Mouse (Mus musculus) heart, postnatal 4 days (tissue): Measurements from ENCODE around the gene Bclaf3. TPM values are rescaled to one million over a fixed set of nuclear protein-coding genes. Genes with fewer than 3 reads are reported as not detected.
A peak's percentile ranks its signal among the peaks of the same experiment; 100 is the strongest.
"Not testable (repeated sequence)": the region's sequence is repeated elsewhere in the genome, so short reads cannot be mapped to it uniquely, and the experiment has no call there.

Experiments used
- DNase-seq: peaks from one replicate; pipeline ENCODE4 v3.0.0; 2021
- total RNA-seq, 2 experiments: library from RNA; stranded (reverse); gene quantifications; 2 replicates each; pipeline ENCODE4 v1.2.3; 2021

Bclaf3 gene
- 1 to 10 TPM; 7.8 to 8.3 TPM for total RNA-seq

DNA sequence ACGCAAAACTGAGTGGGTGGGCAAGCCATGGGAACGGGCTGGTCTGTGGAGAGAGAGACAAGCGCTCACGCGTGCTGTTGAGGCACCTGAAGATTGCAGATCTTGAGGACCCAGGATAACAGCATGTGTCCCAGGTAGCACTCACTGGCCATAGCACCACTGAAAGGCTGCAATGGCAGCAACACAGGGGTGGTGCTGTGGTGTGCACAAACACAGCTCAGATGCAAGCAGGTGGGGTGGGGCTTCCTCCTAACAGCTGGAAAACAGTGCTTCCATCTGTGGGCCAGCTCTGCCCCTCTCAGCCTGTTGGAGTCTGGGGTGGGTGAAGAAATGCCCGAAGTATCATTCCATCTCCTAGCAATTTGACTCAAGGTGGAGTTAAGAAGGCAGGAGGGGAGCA lies at the start of gene Bclaf3:
Bclaf3 (plus strand) TSS at position 301 of the 400 bp plus-strand sequence.
- no peak for DNase-seq

- not testable (repeated sequence) for DNase-seq
Measured at GRCm38 (mm10) chrX:159478243-159478940, 48.1 kb upstream of the Bclaf3 start.

- DNase-seq: no peak
Measured at GRCm38 (mm10) chrX:159484247-159484646, 42.2 kb upstream of the Bclaf3 start.

DNA sequence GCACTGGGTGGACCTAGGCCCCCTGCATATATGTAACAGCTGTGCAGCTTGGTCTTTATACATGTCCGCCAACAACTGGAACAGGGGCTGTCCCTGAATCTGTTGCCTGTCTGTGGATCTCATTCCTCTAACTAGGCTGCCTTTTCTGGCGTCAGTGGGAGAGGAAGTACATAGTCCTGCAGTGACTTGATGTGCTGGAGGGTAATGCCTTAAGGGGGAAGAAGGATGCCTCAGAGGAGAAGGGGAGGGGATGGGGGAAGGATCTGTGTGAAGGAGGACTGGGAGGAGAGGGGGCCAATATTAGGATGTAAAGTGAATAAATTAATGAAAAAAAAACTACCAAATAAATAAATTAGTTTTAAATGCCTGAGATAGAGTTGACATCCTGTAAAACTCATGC lies 23.3 kb upstream of the Bclaf3 start:
- no peak for DNase-seq

GRCm38 (mm10) chrX:159508331-159509036 lies 18.0 kb upstream of the Bclaf3 start:
- no peak for DNase-seq

GRCm38 (mm10) chrX:159509042-159509441 lies 17.4 kb upstream of the Bclaf3 start:
- DNase-seq: no peak

DNA sequence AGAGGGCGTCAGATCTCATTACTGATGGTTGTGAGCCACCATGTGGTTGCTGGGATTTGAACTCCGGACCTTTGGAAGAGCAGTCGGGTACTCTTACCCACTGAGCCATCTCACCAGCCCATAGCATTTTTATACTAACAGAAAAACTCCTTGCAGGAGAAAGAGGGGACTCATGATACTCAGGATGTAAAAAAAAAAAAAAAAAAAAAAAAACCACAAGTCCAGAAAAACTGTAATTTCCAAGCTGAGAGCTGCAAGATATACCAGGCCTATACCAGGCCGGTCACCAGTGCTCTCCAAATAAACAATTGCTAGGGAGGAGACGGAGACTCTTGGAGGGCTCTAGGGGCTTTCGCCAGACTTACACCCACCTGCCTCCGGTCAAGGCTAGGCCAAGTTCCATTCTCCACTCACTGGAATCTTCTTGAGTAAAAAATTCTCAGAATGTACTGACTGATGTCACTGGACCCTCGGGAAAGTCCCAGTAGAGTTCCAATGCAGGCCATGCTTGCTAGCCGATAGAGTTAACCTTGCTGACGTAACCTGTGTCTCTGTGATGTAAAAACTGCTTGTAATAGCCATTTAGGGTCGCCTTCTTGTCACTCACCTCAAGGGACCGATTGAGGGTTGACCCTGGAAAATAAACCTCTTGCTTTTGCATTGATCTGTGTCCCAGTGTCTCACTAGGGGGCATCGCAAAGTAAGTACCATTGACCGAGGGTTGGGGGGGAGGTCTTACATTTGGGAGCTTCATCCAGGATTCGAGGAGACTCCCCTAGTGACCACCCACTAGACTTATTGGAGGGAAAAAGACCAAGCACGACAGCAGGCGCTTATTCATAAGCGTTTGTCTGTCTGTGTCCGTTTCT lies 16.4 kb upstream of the Bclaf3 start:
- DNase-seq: no peak

- DNase-seq: no peak
Measured at GRCm38 (mm10) chrX:159510716-159511051, 15.8 kb upstream of the Bclaf3 start.

- no peak for DNase-seq
Measured at GRCm38 (mm10) chrX:159515599-159515998, 10.9 kb upstream of the Bclaf3 start.

- DNase-seq: no peak
Measured at GRCm38 (mm10) chrX:159521780-159522179, 4.7 kb upstream of the Bclaf3 start.

DNA sequence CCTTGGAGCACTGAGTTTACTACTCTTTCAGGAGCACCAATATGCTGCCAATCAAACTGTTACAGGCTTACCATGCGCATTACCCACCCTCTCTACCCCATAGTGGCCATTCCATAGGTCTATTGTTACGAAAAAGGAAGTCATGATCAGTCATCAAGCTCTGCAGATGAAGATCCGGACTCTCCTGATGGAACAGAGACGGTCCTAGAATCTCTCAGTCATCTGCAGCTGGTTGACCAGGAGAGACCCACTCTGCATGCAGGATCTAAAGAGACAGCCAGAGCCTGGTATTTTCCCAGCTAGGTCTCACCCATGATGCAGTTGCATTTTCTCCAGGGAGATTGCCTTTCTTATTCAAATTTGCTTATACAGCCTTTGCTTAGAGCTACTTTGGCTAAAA lies 3.8 kb upstream of the Bclaf3 start:
- DNase-seq: no peak

- peak; percentile 97 for DNase-seq
Measured at GRCm38 (mm10) chrX:159532427-159532810, 5.9 kb downstream of the Bclaf3 start.

- no peak for DNase-seq
Measured at GRCm38 (mm10) chrX:159532811-159533462, 6.4 kb downstream of the Bclaf3 start.

DNA sequence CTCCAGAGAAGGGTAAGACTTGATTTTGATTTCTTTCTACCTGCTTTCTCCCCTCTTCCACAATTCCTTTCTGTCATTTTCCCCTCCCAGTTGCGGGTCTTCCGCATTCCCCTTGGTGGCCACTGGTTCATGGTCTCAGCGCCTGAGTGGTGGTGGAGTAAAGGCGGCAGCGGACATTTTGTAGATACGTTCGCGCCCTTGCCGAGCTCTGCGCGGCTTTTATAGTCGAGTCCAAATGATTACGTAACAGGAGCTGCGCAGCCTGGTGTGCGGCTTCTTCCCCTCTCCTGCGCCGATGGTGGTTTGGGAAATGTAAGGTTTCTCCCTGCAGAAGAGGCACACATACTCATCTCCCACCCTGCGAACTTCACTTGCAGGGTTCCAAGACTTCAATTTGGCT lies 15.4 kb downstream of the Bclaf3 start:
- no peak for DNase-seq

DNA sequence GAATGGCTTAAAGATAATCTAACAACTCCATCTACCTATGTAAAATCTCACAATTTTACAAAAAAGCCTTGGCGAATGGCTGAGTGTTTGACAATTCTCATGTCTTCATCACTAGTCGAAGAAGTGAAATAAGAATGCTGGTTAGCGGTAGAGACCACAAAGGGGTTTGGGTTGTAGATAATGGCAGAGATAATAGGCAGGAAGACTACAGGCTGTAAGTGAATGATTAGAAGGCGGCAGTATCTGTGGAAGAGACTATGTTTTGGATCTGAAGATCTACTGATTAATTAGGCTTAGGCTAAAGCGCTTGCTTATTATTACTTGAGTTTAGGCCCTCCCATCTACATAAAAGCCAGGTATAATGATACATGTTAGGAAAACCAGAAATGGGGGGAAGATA lies 20.6 kb downstream of the Bclaf3 start:
- DNase-seq: no peak

DNA sequence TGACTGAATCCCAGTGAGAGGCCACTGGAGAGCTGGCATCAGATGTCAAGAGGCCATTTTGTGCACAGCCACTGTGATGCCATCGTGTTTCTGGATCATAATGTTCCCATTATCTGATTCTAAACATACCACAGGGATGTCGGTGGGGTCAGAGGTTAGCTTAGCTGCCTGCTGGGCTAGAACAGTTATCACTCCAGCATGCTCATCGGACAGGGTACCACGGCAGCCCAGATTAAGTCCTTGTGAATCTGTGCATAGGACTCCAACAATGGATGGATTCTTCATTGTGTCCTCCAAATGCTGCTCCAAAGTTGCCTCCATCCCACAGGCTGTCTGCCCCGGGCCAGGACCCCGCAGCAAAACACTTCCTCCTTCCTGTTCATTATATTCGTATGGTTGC lies 58.2 kb downstream of the Bclaf3 start:
- not testable (repeated sequence) for DNase-seq

DNA sequence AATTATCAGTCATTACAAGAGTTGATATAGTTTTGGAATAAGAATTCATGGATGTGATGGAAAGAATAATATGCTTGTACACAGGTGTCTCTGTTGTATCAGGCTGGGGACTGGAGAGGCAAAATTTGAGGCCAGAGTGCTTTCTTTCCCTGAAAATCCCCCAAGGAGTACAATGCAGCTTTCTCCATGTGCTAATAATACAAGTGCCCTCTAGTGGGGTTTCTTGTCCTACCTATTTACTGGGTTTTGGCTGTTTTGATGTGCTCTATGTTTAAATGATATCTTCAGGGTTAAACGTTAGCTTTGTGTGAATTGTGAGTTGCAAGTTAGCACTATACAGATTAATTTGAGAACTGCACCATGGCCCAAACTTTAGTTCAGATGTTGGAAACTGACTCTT lies 65.1 kb downstream of the Bclaf3 start:
- no peak for DNase-seq

DNA sequence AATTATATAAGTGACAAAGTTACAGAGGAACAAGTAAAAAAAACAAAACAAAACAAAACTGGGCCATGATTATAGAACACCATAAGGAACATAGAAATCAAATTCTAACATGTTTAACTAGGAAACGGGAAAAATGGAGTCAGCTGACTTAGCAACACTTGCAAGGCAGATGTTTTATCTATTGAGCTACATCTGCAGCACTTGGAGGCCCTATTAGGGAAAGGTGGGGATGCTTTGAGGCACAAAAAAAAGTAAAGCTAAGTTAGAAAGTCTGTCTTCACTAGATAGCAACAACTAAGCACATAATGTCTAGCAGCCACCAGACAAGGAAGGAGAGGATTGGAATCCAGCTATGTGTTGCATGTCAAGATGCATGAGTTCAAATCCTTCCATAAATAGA lies 71.0 kb downstream of the Bclaf3 start:
- no peak for DNase-seq

DNA sequence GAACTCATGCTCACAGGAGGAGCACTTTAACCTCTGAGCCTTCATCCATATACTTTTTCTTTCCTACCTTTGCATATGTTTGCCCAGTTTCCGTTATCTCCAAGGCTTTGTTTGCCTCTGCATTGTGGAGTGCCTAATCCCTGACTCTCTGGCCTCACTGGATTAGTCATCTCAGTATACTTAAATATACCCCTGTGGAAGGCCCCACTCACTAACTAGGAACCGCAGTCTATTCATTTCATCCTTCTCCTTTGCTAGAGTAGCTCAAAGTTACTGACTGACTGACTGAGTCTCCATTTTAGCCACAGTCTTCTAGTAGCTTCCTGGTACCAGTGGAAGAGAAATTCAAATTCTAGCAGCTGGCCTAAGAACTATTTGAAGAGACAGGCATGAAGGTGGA lies 78.3 kb downstream of the Bclaf3 start:
- no peak for DNase-seq

- peak; percentile 28 for DNase-seq
Measured at GRCm38 (mm10) chrX:159606936-159607335, 80.4 kb downstream of the Bclaf3 start.

DNA sequence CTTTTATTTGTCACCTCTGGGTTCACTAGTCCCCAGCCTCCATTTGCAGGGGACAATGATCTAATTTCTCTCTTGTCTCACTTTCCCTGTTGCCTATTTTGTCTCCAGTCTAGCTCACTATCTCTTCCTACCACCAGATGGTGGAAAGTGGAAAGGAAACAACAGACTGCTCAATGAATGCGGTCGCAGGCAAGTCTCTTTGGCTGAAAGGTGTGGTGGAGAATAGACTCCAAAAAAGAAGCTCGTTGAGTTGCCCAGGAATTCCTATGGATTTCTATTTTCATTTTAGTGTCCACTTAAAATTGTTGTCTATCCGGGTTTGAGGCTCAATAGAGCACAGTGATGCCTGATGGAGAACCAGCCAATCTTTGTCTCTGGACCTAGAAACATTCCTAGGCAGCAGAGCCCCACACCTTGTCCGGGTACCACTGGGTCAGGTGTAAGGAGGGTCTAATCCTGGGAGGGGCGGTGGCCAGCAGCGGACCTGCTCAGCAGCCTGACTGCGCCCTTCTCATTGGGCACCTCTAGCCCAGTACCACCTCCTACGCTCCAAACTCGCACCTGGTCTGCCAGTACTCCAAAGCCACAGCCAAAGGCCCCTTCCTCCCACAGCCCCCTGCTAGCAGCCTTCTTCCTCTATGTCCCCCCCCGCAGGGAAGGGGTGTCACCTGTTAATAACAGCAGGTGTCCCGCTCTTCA lies 99.9 kb downstream of the Bclaf3 start:
- DNase-seq: peak; percentile 18

- peak; percentile 78 for DNase-seq
Measured at GRCm38 (mm10) chrX:159626907-159627587, 100.6 kb downstream of the Bclaf3 start, which contains the start of gene Sh3kbp1. Gene Sh3kbp1 (plus strand): TSS chrX:159627272.
